25 mouse cellular contexts compared by ENCODE assay signal in genomic region chr16:45998231-45998630, GRCm38 (mm10). TPM values are rescaled to one million over a fixed set of nuclear protein-coding genes. Genes with fewer than 3 reads are reported as not detected.
DNase-seq lines count a peak whose midpoint lies in the region; ATAC-seq and TF ChIP-seq lines count a peak whose summit lies in the region.
"Had no signal": no experiment of that assay in that cellular context is flagged by ENCODE, and none has a peak within 500 bp of the region (broad histone marks: within the 10 kb centered on the region; RNA-seq: fewer than 3 reads in every experiment).

No protein-coding gene starts in this region.

- peak; percentile 18 for ATAC-seq in activated CD4-positive, CD25-positive, alpha-beta regulatory T cell, adult 4 months
- ATAC-seq: forebrain, embryonic 14.5 days; forebrain, postnatal 0 days; hindbrain, embryonic 16.5 days; intestine, postnatal 0 days had no signal

- H3K36me3 ChIP-seq in heart, adult 2 months (ENCODE audit: control insufficient read depth, insufficient read depth, low read length) = no peaks in the 10 kb centered on the region
- H3K36me3 ChIP-seq: embryonic facial prominence, embryonic 12.5 days; embryonic facial prominence, embryonic 15.5 days; heart, embryonic 10.5 days; hindbrain, embryonic 10.5 days; hindbrain, embryonic 13.5 days had no signal

- WGBS in heart, adult 2 months = 79% methylated on average over 7 of the region's 7 CpGs

- no peak for TF ChIP-seq POLR2A in heart, adult 2 months (IDR thresholded peaks at IDR 0.05; ENCODE audit: insufficient read depth, low read depth, low read length)

- H3K9ac ChIP-seq in heart, adult 2 months (ENCODE audit: low read depth, low read length) = no peak overlapping the region
- H3K9ac ChIP-seq: embryonic facial prominence, embryonic 12.5 days; embryonic facial prominence, embryonic 15.5 days; forebrain, postnatal 0 days; hindbrain, embryonic 13.5 days had no signal

- TF ChIP-seq CTCF in heart, adult 2 months (IDR thresholded peaks at IDR 0.05) = no peak

- no peak overlapping the region for H3K4me3 ChIP-seq in heart, adult 2 months
- H3K4me3 ChIP-seq: embryonic facial prominence, embryonic 12.5 days; embryonic facial prominence, embryonic 15.5 days; gastrocnemius, adult 2 months; heart, embryonic 10.5 days; hindbrain, embryonic 10.5 days; hindbrain, embryonic 13.5 days had no signal

- TF ChIP-seq EP300 in heart, adult 2 months (IDR thresholded peaks at IDR 0.05; ENCODE audit: insufficient read depth, low read depth, low read length) = no peak

- H3K27me3 ChIP-seq in heart, adult 2 months (ENCODE audit: control insufficient read depth, insufficient read depth, low read length) = no peaks in the 10 kb centered on the region
- H3K27me3 ChIP-seq: embryonic facial prominence, embryonic 12.5 days; embryonic facial prominence, embryonic 15.5 days had no signal

- peak; percentile 70 for DNase-seq in thymus, postnatal 0 days (ENCODE audit: low spot score)
- no peak for DNase-seq in thymus, postnatal 4 days
- peak; percentile 69 for DNase-seq in naive thymus-derived CD4-positive, alpha-beta T cell, adult 2 months (ENCODE audit: low read depth)
- DNase-seq in heart, adult 9 months (ENCODE audit: low spot score in 2 of 2) = no peak
- no peak for DNase-seq in heart, adult 2 months
- DNase-seq: adrenal gland, postnatal 10 days; adrenal gland, postnatal 36 days; cerebellum, adult 2 months; cerebellum, adult 9-11 months; cerebellum, postnatal 25 days; forebrain, postnatal 0 days; gastrocnemius, adult 2 months; gastrocnemius, postnatal 14 days; heart, adult 11 months; heart, postnatal 36 days had no signal

- intact Hi-C loops in heart, adult 2 months (cut with DNase I) = no loop called here

- no peak overlapping the region for H3K27ac ChIP-seq in heart, adult 2 months
- H3K27ac ChIP-seq: embryonic facial prominence, embryonic 12.5 days; embryonic facial prominence, embryonic 15.5 days; gastrocnemius, adult 2 months; heart, embryonic 10.5 days; hindbrain, embryonic 10.5 days; hindbrain, embryonic 13.5 days had no signal

- H3K4me1 ChIP-seq in heart, adult 2 months (ENCODE audit: control insufficient read depth, insufficient read depth, low read length) = no peaks in the 10 kb centered on the region
- H3K4me1 ChIP-seq: embryonic facial prominence, embryonic 12.5 days; heart, embryonic 10.5 days had no signal

- no peaks in the 10 kb centered on the region for H3K79me2 ChIP-seq in heart, adult 2 months (replicated peaks; ENCODE audit: control insufficient read depth, insufficient read depth, low read length)

RNA-seq across cellular contexts. Expression of gene Plcxd2, which starts 11.8 kb away (rescaled TPM):
- polyA plus RNA-seq in thymus, postnatal 0 days (2015; fragmentation: Nextera tagmentation; extraction: Ambion mirVana) = 7.4 and 7.5 TPM in 2 replicates
- 1 to 10 TPM; 3.2 to 6.8 TPM for polyA plus RNA-seq in activated CD4-positive, CD25-positive, alpha-beta regulatory T cell, adult 4 months (2017; shearing (Covaris generic))
- total RNA-seq in heart, adult 2 months (2021) = under 1 TPM; 0.10 to 0.18 TPM
- 0.18 and 0.26 TPM in 2 replicates for polyA plus RNA-seq in heart, adult 2 months (2012; rRNA removed)
- total RNA-seq: MEL had no signal

RNA-seq across cellular contexts. Expression of gene Phldb2, which starts 44.8 kb away (rescaled TPM):
- 2.2 and 2.6 TPM in 2 replicates for polyA plus RNA-seq in thymus, postnatal 0 days (2015; fragmentation: Nextera tagmentation; extraction: Ambion mirVana)
- polyA plus RNA-seq in activated CD4-positive, CD25-positive, alpha-beta regulatory T cell, adult 4 months (2017; shearing (Covaris generic)) = not detected
- 10 to 100 TPM; 10.9 to 13.0 TPM for total RNA-seq in heart, adult 2 months (2021)
- polyA plus RNA-seq in heart, adult 2 months (2012; rRNA removed) = 3.6 and 6.9 TPM in 2 replicates
- total RNA-seq: MEL had no signal

Comparison
In these comparisons a context has a peak if more than half of its experiments do, and no peak if none do; other contexts are left out.
1. DNase-seq: peak in thymus, postnatal 0 days (single experiment) and naive thymus-derived CD4-positive, alpha-beta T cell, adult 2 months (single experiment); none in thymus, postnatal 4 days (single experiment), heart, adult 9 months (0 of 2) and heart, adult 2 months (0 of 2).